Mouse (Mus musculus) heart, adult 2 months (tissue): ENCODE measurements around the gene 1700057G04Rik.

Source experiments
- CTCF ChIP-seq: fragments of 200-600 bp; IDR thresholded peaks from 2 replicates; pipeline ENCODE4 v1.8.1; 2022; ENCODE audit warnings: antibody characterized with exemption, mild to moderate bottlenecking, moderate library complexity
- EP300 ChIP-seq: fragments of 200-500 bp; IDR thresholded peaks from 2 replicates; pipeline ENCODE4 v1.6.1; 2011; ENCODE audit warnings: low read depth, low read length, control low read depth; ENCODE audit not compliant: insufficient read depth
- POLR2A ChIP-seq: fragments of 200-500 bp; IDR thresholded peaks from 2 replicates; pipeline ENCODE4 v1.6.1; 2011; ENCODE audit warnings: mild to moderate bottlenecking, low read depth, low read length, control low read depth; ENCODE audit not compliant: insufficient read depth

GRCm38 (mm10) chr9:92272650-92273049 is 36.5 kb upstream of the 1700057G04Rik start:
- TF ChIP-seq EP300 (no peak), CTCF (no peak), POLR2A (no peak)
